Mouse (Mus musculus): ENCODE results near the gene Armcx5. TPM values are rescaled to one million over a fixed set of nuclear protein-coding genes. Genes with fewer than 3 reads are reported as not detected.
"Not testable (repeated sequence)": the region's sequence is repeated elsewhere in the genome, so short reads cannot be mapped to it uniquely, and the experiment has no call there.

Gene Armcx5
- polyA plus RNA-seq, 1 experiment: 2.1 TPM

- Histone ChIP-seq H3K4me1 (replicated peaks; ENCODE audit: control insufficient read depth, insufficient read depth, low read length) (peaks cover 5% of the 10 kb centered on the region), H3K36me3 (ENCODE audit: control insufficient read depth, insufficient read depth, low read length) (no peaks in the 10 kb centered on the region), H3K27me3 (ENCODE audit: control insufficient read depth, insufficient read depth, low read length) (no peaks in the 10 kb centered on the region), H3K27ac (ENCODE audit: control insufficient read depth, insufficient read depth, low read length) (no peak overlapping the region), H3K4me3 (ENCODE audit: control insufficient read depth, insufficient read depth, low read length) (no peak overlapping the region)
- TF ChIP-seq POLR2A (IDR thresholded peaks at IDR 0.05; ENCODE audit: control insufficient read depth, extremely low read depth, insufficient read depth, low read length, poor library complexity) (no peak), CTCF (IDR thresholded peaks at IDR 0.05; ENCODE audit: borderline replicate concordance, control insufficient read depth, extremely low read depth, insufficient read depth, low read length, poor library complexity) (no peak)
- no peak for DNase-seq
Measured at GRCm38 (mm10) chrX:135791536-135791935, 49.0 kb downstream of the Armcx5 start.

- no peaks in the 10 kb centered on the region for H3K36me3 ChIP-seq (ENCODE audit: control insufficient read depth, insufficient read depth, low read length)
- no peak overlapping the region for H3K27ac ChIP-seq (ENCODE audit: control insufficient read depth, insufficient read depth, low read length)
- peaks cover 5% of the 10 kb centered on the region for H3K4me1 ChIP-seq (replicated peaks; ENCODE audit: control insufficient read depth, insufficient read depth, low read length)
- no peak overlapping the region for H3K4me3 ChIP-seq (ENCODE audit: control insufficient read depth, insufficient read depth, low read length)
- no peak for DNase-seq
- WGBS: 91% methylated on average over 6 of the region's 6 CpGs
- TF ChIP-seq POLR2A (IDR thresholded peaks at IDR 0.05; ENCODE audit: control insufficient read depth, extremely low read depth, insufficient read depth, low read length, poor library complexity): no peak
- TF ChIP-seq CTCF (IDR thresholded peaks at IDR 0.05; ENCODE audit: borderline replicate concordance, control insufficient read depth, extremely low read depth, insufficient read depth, low read length, poor library complexity): no peak
- H3K27me3 ChIP-seq (ENCODE audit: control insufficient read depth, insufficient read depth, low read length): no peaks in the 10 kb centered on the region
Measured at GRCm38 (mm10) chrX:135792326-135792725, 49.8 kb downstream of the Armcx5 start.

- 3% methylated on average over 25 of the region's 27 CpGs for WGBS
- not testable (repeated sequence) for H3K4me1 ChIP-seq (replicated peaks; ENCODE audit: control insufficient read depth, insufficient read depth, low read length); H3K27me3 ChIP-seq (ENCODE audit: control insufficient read depth, insufficient read depth, low read length); H3K36me3 ChIP-seq (ENCODE audit: control insufficient read depth, insufficient read depth, low read length); H3K27ac ChIP-seq (ENCODE audit: control insufficient read depth, insufficient read depth, low read length)
- peak overlapping the region; percentile 66 for H3K4me3 ChIP-seq (ENCODE audit: control insufficient read depth, insufficient read depth, low read length)
- DNase-seq: peak; percentile 66
Measured at GRCm38 (mm10) chrX:135795591-135796304, 53.2 kb downstream of the Armcx5 start.

- H3K4me3 ChIP-seq (ENCODE audit: control insufficient read depth, insufficient read depth, low read length): peak overlapping the region; percentile 66
- WGBS: 1% methylated on average over 26 of the region's 26 CpGs
- H3K36me3 ChIP-seq (ENCODE audit: control insufficient read depth, insufficient read depth, low read length); H3K4me1 ChIP-seq (replicated peaks; ENCODE audit: control insufficient read depth, insufficient read depth, low read length); H3K27ac ChIP-seq (ENCODE audit: control insufficient read depth, insufficient read depth, low read length); H3K27me3 ChIP-seq (ENCODE audit: control insufficient read depth, insufficient read depth, low read length): not testable (repeated sequence)
- DNase-seq: peak; percentile 8
Measured at GRCm38 (mm10) chrX:135796305-135797211, 54.0 kb downstream of the Armcx5 start.

Other genes starting within 250 kb of the Armcx5 start
- gene AV320801, start 248.1 kb upstream of the Armcx5 start, polyA plus RNA-seq (2012; rRNA removed): not detected in 2 replicates
- 0.19 TPM in 1 of 2 replicates, not detected in the other for gene Nxf7, start 144.0 kb upstream of the Armcx5 start, polyA plus RNA-seq (2012; rRNA removed)
- not detected in 2 replicates for gene Prame, start 115.0 kb upstream of the Armcx5 start, polyA plus RNA-seq (2012; rRNA removed)
- gene Tcp11x2, start 48.9 kb upstream of the Armcx5 start, polyA plus RNA-seq (2012; rRNA removed): not detected in 2 replicates
- gene Tmsb15a, start 17.5 kb upstream of the Armcx5 start, polyA plus RNA-seq (2012; rRNA removed): not detected in 2 replicates
- 19.9 and 20.3 TPM in 2 replicates for gene Gprasp1, start within 50 bp of the Armcx5 start, polyA plus RNA-seq (2012; rRNA removed)
- gene Bhlhb9, start 54.9 kb downstream of the Armcx5 start, polyA plus RNA-seq (2012; rRNA removed): 11.5 and 14.6 TPM in 2 replicates
- 5.0 and 14.9 TPM in 2 replicates for gene Gprasp2, start 96.3 kb downstream of the Armcx5 start, polyA plus RNA-seq (2012; rRNA removed)